Mouse (Mus musculus): ENCODE results near the gene Kcnq1. TPM values are rescaled to one million over a fixed set of nuclear protein-coding genes. Genes with fewer than 3 reads are reported as not detected.
A peak's percentile ranks its signal among the peaks of the same experiment; 100 is the strongest.

Gene Kcnq1
- polyA plus RNA-seq, 3 experiments from 2014 or later: 0.19 to 0.42 TPM; not detected in 1

GRCm38 (mm10) chr7:143139932-143140331, 33.8 kb downstream of the Kcnq1 start:
- no peak for ATAC-seq

- ATAC-seq: no peak
Observed at GRCm38 (mm10) chr7:143142680-143143079, 36.5 kb downstream of the Kcnq1 start.

GRCm38 (mm10) chr7:143147015-143147414, 40.9 kb downstream of the Kcnq1 start:
- ATAC-seq: no peak

GRCm38 (mm10) chr7:143151171-143151570, 45.0 kb downstream of the Kcnq1 start:
- peak; percentile 32 for ATAC-seq

GRCm38 (mm10) chr7:143152350-143152749, 46.2 kb downstream of the Kcnq1 start:
- no peak for ATAC-seq

GRCm38 (mm10) chr7:143153915-143154373, 47.8 kb downstream of the Kcnq1 start:
- ATAC-seq: peak; percentile 52

- no peak for ATAC-seq
Observed at GRCm38 (mm10) chr7:143154458-143154871, 48.3 kb downstream of the Kcnq1 start.

- ATAC-seq: no peak
Observed at GRCm38 (mm10) chr7:143155257-143155656, 49.1 kb downstream of the Kcnq1 start.

- no peak for ATAC-seq
Observed at GRCm38 (mm10) chr7:143158690-143159425, 52.7 kb downstream of the Kcnq1 start.

GRCm38 (mm10) chr7:143159446-143159845, 53.3 kb downstream of the Kcnq1 start:
- ATAC-seq: no peak

- no peak for ATAC-seq
Observed at GRCm38 (mm10) chr7:143160057-143160456, 53.9 kb downstream of the Kcnq1 start.

GRCm38 (mm10) chr7:143162051-143162450, 55.9 kb downstream of the Kcnq1 start:
- no peak for ATAC-seq

GRCm38 (mm10) chr7:143164074-143164473, 57.9 kb downstream of the Kcnq1 start:
- ATAC-seq: no peak

- no peak for ATAC-seq
Observed at GRCm38 (mm10) chr7:143165687-143166265, 59.6 kb downstream of the Kcnq1 start.

GRCm38 (mm10) chr7:143167275-143167674, 61.1 kb downstream of the Kcnq1 start:
- ATAC-seq: no peak

- no peak for ATAC-seq
Observed at GRCm38 (mm10) chr7:143169371-143169770, 63.2 kb downstream of the Kcnq1 start.

- no peak for ATAC-seq
Observed at GRCm38 (mm10) chr7:143172914-143173547, 66.9 kb downstream of the Kcnq1 start.

GRCm38 (mm10) chr7:143174633-143175032, 68.5 kb downstream of the Kcnq1 start:
- ATAC-seq: no peak

- ATAC-seq: no peak
Observed at GRCm38 (mm10) chr7:143178831-143179230, 72.7 kb downstream of the Kcnq1 start.

GRCm38 (mm10) chr7:143180761-143181160, 74.6 kb downstream of the Kcnq1 start:
- no peak for ATAC-seq

GRCm38 (mm10) chr7:143181311-143181710, 75.1 kb downstream of the Kcnq1 start:
- no peak for ATAC-seq

- ATAC-seq: no peak
Observed at GRCm38 (mm10) chr7:143185506-143185905, 79.3 kb downstream of the Kcnq1 start.

- no peak for ATAC-seq
Observed at GRCm38 (mm10) chr7:143186378-143186777, 80.2 kb downstream of the Kcnq1 start.

GRCm38 (mm10) chr7:143187181-143187580, 81.0 kb downstream of the Kcnq1 start:
- no peak for ATAC-seq
